Mouse (Mus musculus) brown adipose tissue, adult 24 weeks (tissue): Measurements from ENCODE around the gene Gm28551. TPM values are rescaled to one million over a fixed set of nuclear protein-coding genes. Genes with fewer than 3 reads are reported as not detected.

Experiments used
- H3K27ac ChIP-seq: fragments of 200-500 bp; replicated peaks from 2 replicates; pipeline ENCODE4 v1.5.1; 2012; ENCODE audit warnings: low read depth, mild to moderate bottlenecking, low read length
- H3K4me1 ChIP-seq: fragments of 200-500 bp; 2 replicates; pipeline ENCODE4 v1.6.1; 2012; ENCODE audit warnings: low read length, mixed read lengths; ENCODE audit not compliant: control insufficient read depth, insufficient read depth, insufficient read length
- H3K4me3 ChIP-seq: fragments of 200-500 bp; 2 replicates; pipeline ENCODE4 v1.5.1; 2012; ENCODE audit warnings: low read depth, mild to moderate bottlenecking, low read length, moderate library complexity; ENCODE audit not compliant: insufficient read depth
- polyA plus RNA-seq: library from polyadenylated mRNA; stranded (reverse); fragments of >200 nt; gene quantifications from 2 replicates; pipeline ENCODE4 v1.2.4, GENCODE M21; 2012; ENCODE audit not compliant: missing spikeins, insufficient read depth, insufficient read length

The Gm28551 gene
- polyA plus RNA-seq, 1 experiment: not detected

DNA sequence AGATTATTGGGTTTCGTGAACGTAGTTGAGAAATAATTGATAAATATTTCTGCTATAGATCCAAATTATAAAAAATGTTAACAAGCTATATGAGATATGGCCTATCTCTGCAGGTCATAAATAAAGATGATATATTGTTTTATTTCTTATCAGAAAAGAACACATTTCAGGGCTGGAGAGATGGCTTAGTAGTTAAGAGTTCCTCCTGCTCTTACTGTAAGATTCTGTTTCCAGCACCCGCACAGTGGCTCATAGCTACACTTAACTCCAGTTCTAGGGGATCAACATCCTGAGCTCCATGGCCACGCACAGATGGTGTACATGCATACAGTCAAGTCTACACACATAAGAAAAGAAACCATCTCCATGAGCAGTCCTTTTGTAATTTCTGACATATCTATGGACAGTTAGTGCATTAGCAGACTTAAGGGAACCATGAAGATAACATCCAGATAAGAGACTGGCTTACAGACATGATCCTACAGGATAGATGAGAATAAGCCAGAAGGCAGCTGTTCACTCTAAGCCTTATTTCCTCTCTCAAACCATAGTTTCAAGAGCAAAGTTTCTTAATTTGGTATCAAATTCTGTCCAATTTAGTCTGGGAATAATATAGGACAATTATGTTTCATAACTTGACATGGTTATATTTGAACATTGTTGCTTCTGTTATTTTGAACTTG is 30.7 kb downstream of the Gm28551 start:
- Histone ChIP-seq H3K27ac (no peak overlapping the region), H3K4me3 (no peak overlapping the region), H3K4me1 (no peaks in the 10 kb centered on the region)

DNA sequence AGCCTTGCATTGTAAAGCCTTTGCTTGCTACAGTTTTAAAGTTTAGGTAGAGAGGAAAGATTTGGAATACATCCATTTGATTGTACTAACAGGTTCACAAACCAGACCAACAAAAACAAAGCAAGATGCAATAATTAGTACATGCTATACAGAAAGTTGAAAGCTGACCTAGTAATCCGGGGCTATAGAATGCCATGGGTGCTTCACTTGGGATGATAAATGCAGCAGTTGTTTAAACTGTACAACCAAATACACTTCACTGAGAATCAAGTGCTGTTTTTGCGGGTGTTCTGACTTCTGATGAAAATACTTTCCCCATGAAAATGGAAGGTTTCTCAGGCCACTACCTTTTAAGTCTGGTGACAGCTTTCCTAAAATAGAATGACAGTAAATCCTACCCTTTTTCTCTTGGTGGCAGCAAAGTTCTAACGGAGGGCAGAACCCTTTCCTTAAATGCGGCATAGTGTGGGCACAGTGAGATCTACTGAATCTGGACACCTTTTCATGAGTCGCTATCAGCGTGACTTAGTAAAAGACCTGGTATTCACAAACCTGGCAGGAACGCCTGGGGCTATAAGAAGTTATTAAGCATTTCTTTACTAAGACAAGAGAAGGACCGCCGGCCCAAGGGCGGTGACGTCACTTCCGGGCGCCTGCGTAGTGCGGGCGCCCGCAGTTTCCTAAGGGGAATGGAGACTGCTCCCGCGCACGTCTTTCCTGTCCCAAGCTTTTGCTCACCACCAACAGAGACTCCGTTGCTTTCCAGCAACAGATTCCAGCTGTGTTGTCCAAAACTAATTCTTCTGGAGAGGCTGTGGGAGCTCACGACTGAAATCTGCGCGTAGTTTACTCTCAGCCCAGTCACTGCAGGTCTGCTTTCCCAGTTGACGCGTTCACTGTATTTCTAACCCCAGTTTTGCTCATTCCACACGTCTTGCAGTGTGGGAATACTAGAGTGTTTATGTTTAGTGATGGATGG is 39.2 kb downstream of the Gm28551 start, which contains the start of gene Osgepl1:
TSS of gene Osgepl1 (plus strand) at position 636 of the 979 bp plus-strand sequence.
- H3K4me3 ChIP-seq: peak within 1 kb of the TSS; percentile 92

DNA sequence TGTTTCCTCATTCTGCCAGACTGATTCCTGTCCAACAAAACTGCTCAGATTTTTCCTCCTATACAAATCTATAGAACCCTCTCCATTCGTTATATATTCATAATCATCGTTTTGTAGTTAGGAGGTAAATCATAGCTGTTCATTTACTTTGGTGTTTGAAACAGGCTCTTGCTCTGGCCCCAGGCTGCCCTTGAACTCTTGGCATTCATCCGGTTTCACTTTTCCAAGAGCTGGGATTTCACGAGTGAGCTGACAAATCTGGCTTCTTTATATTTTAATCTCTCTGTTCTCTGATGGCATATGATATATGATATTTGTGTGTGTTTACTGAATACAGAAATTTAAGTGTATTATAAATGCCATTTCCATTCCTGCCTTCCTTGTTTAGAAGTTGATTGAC is 52.0 kb downstream of the Gm28551 start:
- H3K4me1 ChIP-seq: no peaks in the 10 kb centered on the region; the same call in 1 of the 2 replicates
- no peak overlapping the region for H3K4me3 ChIP-seq
- H3K27ac ChIP-seq: no peak overlapping the region

More for the DNA sequence above, 39.2 kb downstream of the Gm28551 start, which contains the start of gene Osgepl1:
- Histone ChIP-seq H3K4me1 (no peaks in the 10 kb centered on the region), H3K27ac (peak within 1 kb of the TSS; percentile 97)

DNA sequence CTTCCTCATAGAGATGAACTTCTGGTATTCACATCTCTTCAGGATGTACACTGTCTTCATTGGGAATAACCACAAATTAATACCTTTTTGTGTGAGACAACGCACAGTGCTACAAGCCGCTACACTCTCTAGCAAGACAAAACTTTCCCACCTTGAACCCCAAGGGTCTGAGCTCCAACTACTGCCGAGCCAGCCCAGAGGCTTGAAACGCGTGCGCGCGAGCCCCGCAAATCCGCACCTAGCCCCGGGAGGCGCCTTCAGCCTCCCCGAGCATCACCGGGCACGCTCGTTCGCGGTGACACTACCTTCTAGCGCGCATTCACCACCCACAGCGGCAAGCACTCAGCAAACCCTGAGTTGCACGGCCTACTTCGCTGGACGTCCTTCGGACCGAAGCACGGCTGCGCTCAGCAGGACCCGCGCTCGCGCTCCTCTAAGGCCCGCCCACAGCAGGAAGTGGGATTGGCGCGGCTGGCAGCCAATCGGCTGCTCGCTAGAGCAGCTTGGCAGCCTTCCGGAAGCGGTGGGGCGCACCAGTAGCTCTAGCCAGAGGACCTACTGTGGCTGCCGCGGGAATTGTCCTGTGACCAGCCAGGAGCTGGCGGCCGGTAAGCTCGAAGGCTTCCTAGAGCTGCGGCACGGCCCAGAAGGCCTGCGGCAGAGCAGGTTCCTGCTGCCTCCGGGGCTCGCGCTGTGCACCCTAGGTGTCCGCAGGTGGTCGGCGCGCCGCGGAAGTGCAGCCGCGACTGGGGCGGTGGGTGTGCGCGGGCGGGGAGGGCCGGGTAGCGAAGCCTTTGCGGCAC is 55.7 kb downstream of the Gm28551 start, which contains the start of the genes Pms1, Ormdl1 and Gm28778:
TSS of gene Pms1 (minus strand) at position 438 of the 803 bp plus-strand sequence.
TSS of gene Ormdl1 (plus strand) at position 515 of the 803 bp plus-strand sequence.
TSS of gene Gm28778 (plus strand) at position 531 of the 803 bp plus-strand sequence.
- Histone ChIP-seq H3K27ac (no peak within 1 kb of the TSS), H3K4me1 (no peaks in the 10 kb centered on the region; the same call in 1 of the 2 replicates), H3K4me3 (peak within 1 kb of the TSS; percentile 97)

DNA sequence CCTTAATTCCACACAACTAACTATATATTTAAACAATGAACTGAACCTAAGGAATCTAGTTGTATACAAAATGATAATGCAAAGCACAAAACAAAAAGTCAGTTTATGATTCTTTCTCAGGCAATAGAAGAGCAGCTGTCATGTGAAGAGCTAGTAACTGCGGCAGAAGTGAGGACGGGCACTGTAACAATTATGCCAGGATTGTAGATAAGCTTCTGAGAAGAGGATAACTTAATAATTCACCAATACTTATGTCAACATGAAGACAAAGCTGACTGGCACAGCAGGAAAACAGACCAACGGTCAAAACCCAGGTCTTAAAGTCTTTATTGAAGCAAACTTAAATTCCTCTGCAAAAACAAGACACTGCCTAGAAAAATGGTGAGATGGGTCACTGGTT is 61.3 kb downstream of the Gm28551 start:
- Histone ChIP-seq H3K4me3 (no peak overlapping the region), H3K4me1 (no peaks in the 10 kb centered on the region), H3K27ac (no peak overlapping the region)

Other genes starting within 250 kb of the Gm28551 start
- not detected in 2 replicates for gene 1700019A02Rik, start 165.0 kb downstream of the Gm28551 start, polyA plus RNA-seq
- gene Pms1, start 55.6 kb downstream of the Gm28551 start, polyA plus RNA-seq: 1.7 and 2.0 TPM in 2 replicates
- gene Ormdl1, start 55.6 kb downstream of the Gm28551 start, polyA plus RNA-seq: 10.2 and 12.5 TPM in 2 replicates
- not detected in 2 replicates for gene Gm28778, start 55.6 kb downstream of the Gm28551 start, polyA plus RNA-seq
- 41.7 and 67.1 TPM in 2 replicates for gene Osgepl1, start 39.0 kb downstream of the Gm28551 start, polyA plus RNA-seq
- not detected in 2 replicates for gene Asdurf, start within 50 bp of the Gm28551 start, polyA plus RNA-seq
- gene Asnsd1, start 85 bp upstream of the Gm28551 start, polyA plus RNA-seq: 39.7 and 55.6 TPM in 2 replicates